Mouse (Mus musculus) gastrocnemius, adult 18-20 months (tissue): ENCODE measurements around the gene Rbms3. TPM values are rescaled to one million over a fixed set of nuclear protein-coding genes. Genes with fewer than 3 reads are reported as not detected.
A peak's percentile ranks its signal among the peaks of the same experiment; 100 is the strongest.

Source experiments
- DNase-seq: peaks from one replicate; pipeline ENCODE4 v3.0.0; 2021; ENCODE audit warnings: low spot score
- long read RNA-seq, 2 experiments: library from polyadenylated mRNA; stranded (forward); transcript quantifications; one replicate each; pipeline ENCODE4 v2.0.0; 2021
- total RNA-seq, 2 experiments: library from RNA; stranded (reverse); gene quantifications; 2 replicates each; pipeline ENCODE4 v1.2.3; 2021

The Rbms3 gene
- total RNA-seq, result 1 to 10 TPM; 4.5 to 4.6 TPM
- long read RNA-seq, experiment 1, partial matches to known transcripts, result 1 of 3 reads
- long read RNA-seq, experiment 1, other reads (novel, unspliced or antisense), result 2 of 3 reads
- long read RNA-seq, experiment 2, partial matches to known transcripts, result 0 of 1 reads
- long read RNA-seq, experiment 2, other reads (novel, unspliced or antisense), result 0 of 1 reads

GRCm38 (mm10) chr9:117629771-117630170, at the start of gene Rbms3:
Gene Rbms3, minus strand, starts transcription at chr9:117629913.
- no peak for DNase-seq

GRCm38 (mm10) chr9:117673311-117673710, 43.6 kb upstream of the Rbms3 start:
- no peak for DNase-seq

GRCm38 (mm10) chr9:117654626-117655025, 24.9 kb upstream of the Rbms3 start:
- no peak for DNase-seq

- DNase-seq, result no peak
Observed at GRCm38 (mm10) chr9:117653641-117654040, 23.9 kb upstream of the Rbms3 start.

- DNase-seq, result no peak
Observed at GRCm38 (mm10) chr9:117646131-117646530, 16.4 kb upstream of the Rbms3 start.

GRCm38 (mm10) chr9:117641090-117641782, 11.5 kb upstream of the Rbms3 start:
- DNase-seq, result no peak

- no peak for DNase-seq
Observed at GRCm38 (mm10) chr9:117638623-117639185, 9.0 kb upstream of the Rbms3 start.

GRCm38 (mm10) chr9:117636492-117636891, 6.8 kb upstream of the Rbms3 start:
- no peak for DNase-seq

- no peak for DNase-seq
Observed at GRCm38 (mm10) chr9:117627173-117627572, 2.5 kb downstream of the Rbms3 start.

- DNase-seq, result no peak
Observed at GRCm38 (mm10) chr9:117600781-117601180, 28.9 kb downstream of the Rbms3 start.

GRCm38 (mm10) chr9:117599341-117599740, 30.4 kb downstream of the Rbms3 start:
- no peak for DNase-seq

- no peak for DNase-seq
Observed at GRCm38 (mm10) chr9:117596162-117596561, 33.6 kb downstream of the Rbms3 start.

- DNase-seq, result no peak
Observed at GRCm38 (mm10) chr9:117585345-117585744, 44.4 kb downstream of the Rbms3 start.

- DNase-seq, result no peak
Observed at GRCm38 (mm10) chr9:117583638-117584037, 46.1 kb downstream of the Rbms3 start.

- DNase-seq, result no peak
Observed at GRCm38 (mm10) chr9:117582591-117582990, 47.1 kb downstream of the Rbms3 start.

- no peak for DNase-seq
Observed at GRCm38 (mm10) chr9:117571186-117571855, 58.4 kb downstream of the Rbms3 start.

- DNase-seq, result no peak
Observed at GRCm38 (mm10) chr9:117570240-117570821, 59.4 kb downstream of the Rbms3 start.

GRCm38 (mm10) chr9:117566293-117566692, 63.4 kb downstream of the Rbms3 start:
- DNase-seq, result peak; percentile 7

GRCm38 (mm10) chr9:117558562-117558961, 71.2 kb downstream of the Rbms3 start:
- DNase-seq, result no peak

- no peak for DNase-seq
Observed at GRCm38 (mm10) chr9:117554356-117554755, 75.4 kb downstream of the Rbms3 start.

GRCm38 (mm10) chr9:117529281-117529680, 100.4 kb downstream of the Rbms3 start:
- DNase-seq, result no peak

GRCm38 (mm10) chr9:117508941-117509340, 120.8 kb downstream of the Rbms3 start:
- DNase-seq, result no peak
